Mouse (Mus musculus): ENCODE results near the gene Nxph3. TPM values are rescaled to one million over a fixed set of nuclear protein-coding genes. Genes with fewer than 3 reads are reported as not detected.
A peak's percentile ranks its signal among the peaks of the same experiment; 100 is the strongest.

Nxph3 gene
- total and polyA plus RNA-seq, 3 experiments = 0.17 TPM; not detected in 2

DNA sequence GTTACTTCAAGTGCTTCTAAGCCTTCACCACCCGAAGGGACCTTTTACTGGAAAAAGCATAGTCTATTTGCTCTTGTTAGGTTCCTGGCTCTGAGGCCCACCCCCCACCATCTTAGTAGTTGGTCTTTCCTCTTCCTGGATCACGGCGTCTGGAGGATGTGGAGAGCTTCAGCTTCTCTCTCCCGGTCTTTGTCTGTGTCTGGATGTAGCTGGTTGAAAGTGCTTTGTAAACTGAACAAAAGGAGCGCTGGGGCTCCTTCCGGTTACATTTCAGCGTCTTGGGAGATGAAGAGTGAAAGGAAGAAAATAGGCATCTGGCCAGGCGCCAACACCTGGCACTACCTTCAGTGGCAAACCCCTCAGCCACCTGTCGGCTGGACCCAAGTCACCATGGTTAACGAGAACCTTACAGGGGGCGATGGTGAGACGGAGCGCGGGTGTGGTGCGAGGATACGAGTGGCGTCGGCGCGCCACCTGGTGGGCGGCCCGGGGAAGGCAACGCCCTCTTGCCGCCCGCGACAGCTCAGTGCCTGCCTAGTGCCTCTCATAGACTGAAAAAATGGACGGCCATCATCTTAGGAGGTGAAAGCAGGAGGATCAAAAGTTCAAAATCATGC lies 6.2 kb upstream of the Nxph3 start:
- DNase-seq (ENCODE audit: extremely low read depth) = peak; percentile 88
- no peak overlapping the region for H3K27ac ChIP-seq (ENCODE audit: insufficient read depth, low read depth)
- H3K9ac ChIP-seq (ENCODE audit: insufficient read depth, low read depth) = no peak overlapping the region; the same call in 1 of the 2 replicates
- H3K4me2 ChIP-seq (ENCODE audit: insufficient read depth, low read depth, poor library complexity, severe bottlenecking) = peak overlapping the region; percentile 52
- H3K36me3 ChIP-seq (replicated peaks in 1 of 2; ENCODE audit: control insufficient read depth in 1 of 2, insufficient read depth in 1 of 2, low read length in 1 of 2) = no peaks in the 10 kb centered on the region
- H3K4me1 ChIP-seq (ENCODE audit: control insufficient read depth in 1 of 2, insufficient read depth in 2 of 2) = peaks cover 14 to 27% of the 10 kb centered on the region in 2 experiments
- no peaks in the 10 kb centered on the region for H3K79me2 ChIP-seq (replicated peaks; ENCODE audit: control insufficient read depth, extremely low read depth, insufficient read depth, poor library complexity, severe bottlenecking)
- in situ Hi-C loops (cut with MboI; ENCODE audit: low pct_ligation_motif_present, low pct_unique_long_range_greater_than_20kb, low sequenced_read_pairs) = loop anchor here (5.0 to 10.0 kb wide), 2 partner anchors 258 to 406 kb away; partner anchors contain the start of gene Tac4
- H3K9me3 ChIP-seq (replicated peaks; ENCODE audit: low read length) = no peaks in the 10 kb centered on the region
- H3K27me3 ChIP-seq (replicated peaks) = peaks cover 87% of the 10 kb centered on the region
- dilution Hi-C loops (cut with MboI; ENCODE audit: extremely low pct_ligation_motif_present, extremely low pct_unique_long_range_greater_than_20kb, low sequenced_read_pairs) = no loop called here
- no peak overlapping the region for H3K4me3 ChIP-seq (replicated peaks in 1 of 3; ENCODE audit: low read depth in 2 of 3, low read length in 2 of 3, poor library complexity in 1 of 3)
- TF ChIP-seq CHD1 (IDR thresholded peaks at IDR 0.05; ENCODE audit: low read depth, low read length) = no peak
- peak; percentile 65; the same call in 1 of the 2 replicates for TF ChIP-seq MYC (IDR thresholded peaks at IDR 0.05; ENCODE audit: low read depth, low read length)
- peak; percentile 90 for TF ChIP-seq RAD21 (IDR thresholded peaks at IDR 0.05; ENCODE audit: low read depth, low read length)
- peak; percentile 71; the same call in 1 of the 2 replicates for TF ChIP-seq IRF4 (IDR thresholded peaks at IDR 0.05; ENCODE audit: low read depth, low read length)
- TF ChIP-seq ETS1 (conservative IDR thresholded peaks at IDR 0.05; ENCODE audit: low read depth, low read length) = no peak
- TF ChIP-seq RCOR1 (conservative IDR thresholded peaks at IDR 0.05; ENCODE audit: low read depth, low read length) = 0 out of 2 replicates have a peak, but pooled peaks have one; percentile 46
- TF ChIP-seq ZC3H11A (IDR thresholded peaks at IDR 0.05; ENCODE audit: low read depth, low read length) = peak; percentile 68
- peak; percentile 99 for TF ChIP-seq SMC3 (IDR thresholded peaks at IDR 0.05; ENCODE audit: low read depth, low read length)
- no peak for TF ChIP-seq PAX5 (IDR thresholded peaks at IDR 0.05; ENCODE audit: low read length)
- peak; percentile 36; the same call in 1 of the 2 replicates for TF ChIP-seq NRF1 (IDR thresholded peaks at IDR 0.05; ENCODE audit: low read depth, low read length)
- TF ChIP-seq SIN3A (IDR thresholded peaks at IDR 0.05; ENCODE audit: low read length) = peak; percentile 80
- TF ChIP-seq CTCF (conservative IDR thresholded peaks at IDR 0.05 in 1 of 2, IDR thresholded peaks at IDR 0.05 in 1 of 2; ENCODE audit: low read depth in 2 of 2, low read length in 2 of 2) = peak; percentile 78 to 100
- TF ChIP-seq MXI1 (IDR thresholded peaks at IDR 0.05; ENCODE audit: low read depth, low read length) = no peak; the same call in 1 of the 2 replicates
- 0 out of 2 replicates have a peak, but pooled peaks have one; percentile 16 for TF ChIP-seq BHLHE40 (IDR thresholded peaks at IDR 0.05; ENCODE audit: low read depth, low read length)
- peak; percentile 57; the same call in 1 of the 2 replicates for TF ChIP-seq MEF2A (IDR thresholded peaks at IDR 0.05; ENCODE audit: borderline replicate concordance, low read depth, low read length)
- TF ChIP-seq NELFE (IDR thresholded peaks at IDR 0.05; ENCODE audit: low read depth, low read length) = peak; percentile 86; the same call in 1 of the 2 replicates
- TF ChIP-seq CHD2 (IDR thresholded peaks at IDR 0.05; ENCODE audit: low read length) = no peak
- no peak for TF ChIP-seq MAFK (IDR thresholded peaks at IDR 0.05; ENCODE audit: insufficient replicate concordance, low read length)
- TF ChIP-seq E2F4 (IDR thresholded peaks at IDR 0.05; ENCODE audit: insufficient replicate concordance, low read depth, low read length) = no peak
- TF ChIP-seq MAZ (IDR thresholded peaks at IDR 0.05; ENCODE audit: low read depth, low read length) = peak; percentile 71; the same call in 1 of the 2 replicates
- TF ChIP-seq ZNF384 (IDR thresholded peaks at IDR 0.05; ENCODE audit: low read depth, low read length) = peak; percentile 79
- peak; percentile 59; the same call in 1 of the 2 replicates for TF ChIP-seq HCFC1 (IDR thresholded peaks at IDR 0.05; ENCODE audit: low read depth, low read length)
- no peak for TF ChIP-seq ZKSCAN1 (IDR thresholded peaks at IDR 0.05; ENCODE audit: borderline replicate concordance, low read depth, low read length)
- peak; percentile 81; the same call in 1 of the 2 replicates for TF ChIP-seq TCF12 (IDR thresholded peaks at IDR 0.05; ENCODE audit: low read depth, low read length)

Data from CH12.LX (cell line).